Mouse (Mus musculus) testis, adult 2 months (tissue): Measurements from ENCODE around the gene Mfng. TPM values are rescaled to one million over a fixed set of nuclear protein-coding genes. Genes with fewer than 3 reads are reported as not detected.

Source experiments
- H3K27ac ChIP-seq: fragments of 200-500 bp; 2 replicates; pipeline ENCODE4 v1.5.1; 2012; ENCODE audit warnings: low read depth, low read length; ENCODE audit not compliant: control insufficient read depth, insufficient read depth
- H3K27me3 ChIP-seq: fragments of 200-500 bp; 2 replicates; pipeline ENCODE4 v1.6.1; 2012; ENCODE audit warnings: mild to moderate bottlenecking, low read length, moderate library complexity; ENCODE audit not compliant: control insufficient read depth, insufficient read depth
- H3K36me3 ChIP-seq: fragments of 200-500 bp; 2 replicates; pipeline ENCODE4 v1.6.1; 2012; ENCODE audit warnings: mild to moderate bottlenecking, low read length; ENCODE audit not compliant: control insufficient read depth, insufficient read depth
- H3K4me1 ChIP-seq: fragments of 200-500 bp; 2 replicates; pipeline ENCODE4 v1.6.1; 2012; ENCODE audit warnings: low read length; ENCODE audit not compliant: control insufficient read depth, insufficient read depth
- H3K4me3 ChIP-seq: fragments of 200-500 bp; 2 replicates; pipeline ENCODE4 v1.5.1; 2012; ENCODE audit warnings: low read depth, mild to moderate bottlenecking, low read length, moderate library complexity, mixed read lengths; ENCODE audit not compliant: control insufficient read depth
- CTCF ChIP-seq: fragments of 200-500 bp; IDR thresholded peaks from 2 replicates; pipeline ENCODE4 v1.5.1; 2012; ENCODE audit warnings: low read depth, mild to moderate bottlenecking, inconsistent platforms, low read length, moderate library complexity; ENCODE audit not compliant: control insufficient read depth, insufficient read depth, insufficient replicate concordance
- POLR2A ChIP-seq: fragments of 200-500 bp; IDR thresholded peaks from 2 replicates; pipeline ENCODE4 v1.6.1; 2012; ENCODE audit warnings: low read depth, mild to moderate bottlenecking, inconsistent platforms, low read length, moderate library complexity; ENCODE audit not compliant: control insufficient read depth
- polyA plus RNA-seq: library from polyadenylated mRNA; depleted of rRNA; stranded (reverse); fragments of >200 nt; gene quantifications from 2 replicates; pipeline ENCODE4 v1.2.3, GENCODE M21; 2012

The Mfng gene
- polyA plus RNA-seq, 1 experiment = 0.75 TPM

GRCm38 (mm10) chr15:78755226-78755625 lies 18.0 kb downstream of the Mfng start:
- Histone ChIP-seq H3K4me1 (no peaks in the 10 kb centered on the region; the same call in 1 of the 2 replicates), H3K36me3 (no peaks in the 10 kb centered on the region), H3K27me3 (no peaks in the 10 kb centered on the region), H3K4me3 (no peak overlapping the region), H3K27ac (no peak overlapping the region)
- TF ChIP-seq POLR2A = no peak
- no peak for TF ChIP-seq CTCF

GRCm38 (mm10) chr15:78754144-78754543 lies 19.1 kb downstream of the Mfng start:
- no peak overlapping the region for H3K27ac ChIP-seq
- TF ChIP-seq POLR2A = no peak
- no peak for TF ChIP-seq CTCF

GRCm38 (mm10) chr15:78752991-78753390 lies 20.3 kb downstream of the Mfng start:
- Histone ChIP-seq H3K36me3 (no peaks in the 10 kb centered on the region), H3K4me3 (no peak overlapping the region), H3K4me1 (no peaks in the 10 kb centered on the region; the same call in 1 of the 2 replicates), H3K27me3 (no peaks in the 10 kb centered on the region), H3K27ac (no peak overlapping the region)
- TF ChIP-seq CTCF (no peak), POLR2A (no peak)

More at GRCm38 (mm10) chr15:78754144-78754543, 19.1 kb downstream of the Mfng start:
- H3K4me1 ChIP-seq = no peaks in the 10 kb centered on the region; the same call in 1 of the 2 replicates
- no peaks in the 10 kb centered on the region for H3K27me3 ChIP-seq
- no peaks in the 10 kb centered on the region for H3K36me3 ChIP-seq
- H3K4me3 ChIP-seq = no peak overlapping the region

GRCm38 (mm10) chr15:78750608-78751350 lies 22.5 kb downstream of the Mfng start:
- Histone ChIP-seq H3K4me1 (no peaks in the 10 kb centered on the region), H3K27ac (no peak overlapping the region)

GRCm38 (mm10) chr15:78749855-78750254 lies 23.4 kb downstream of the Mfng start:
- H3K27me3 ChIP-seq = no peaks in the 10 kb centered on the region
- H3K4me1 ChIP-seq = no peaks in the 10 kb centered on the region
- H3K27ac ChIP-seq = no peak overlapping the region
- H3K4me3 ChIP-seq = no peak overlapping the region
- H3K36me3 ChIP-seq = no peaks in the 10 kb centered on the region
- TF ChIP-seq CTCF (no peak), POLR2A (no peak)

More at GRCm38 (mm10) chr15:78750608-78751350, 22.5 kb downstream of the Mfng start:
- H3K4me3 ChIP-seq = no peak overlapping the region
- no peaks in the 10 kb centered on the region for H3K27me3 ChIP-seq
- TF ChIP-seq CTCF = no peak
- no peak for TF ChIP-seq POLR2A
- no peaks in the 10 kb centered on the region for H3K36me3 ChIP-seq

GRCm38 (mm10) chr15:78744206-78744605 lies 29.1 kb downstream of the Mfng start:
- Histone ChIP-seq H3K27ac (no peak overlapping the region), H3K4me3 (no peak overlapping the region), H3K36me3 (no peaks in the 10 kb centered on the region), H3K4me1 (no peaks in the 10 kb centered on the region), H3K27me3 (no peaks in the 10 kb centered on the region)
- TF ChIP-seq POLR2A = no peak
- peak; percentile 99 for TF ChIP-seq CTCF

- no peaks in the 10 kb centered on the region for H3K27me3 ChIP-seq
- H3K27ac ChIP-seq = no peak overlapping the region
- H3K4me1 ChIP-seq = no peaks in the 10 kb centered on the region
- TF ChIP-seq POLR2A (no peak), CTCF (no peak)
- H3K4me3 ChIP-seq = no peak overlapping the region
- no peaks in the 10 kb centered on the region for H3K36me3 ChIP-seq
These were observed 30.4 kb downstream of the Mfng start for GRCm38 (mm10) chr15:78742831-78743230.
